Mouse (Mus musculus) heart, embryonic 15.5 days (tissue): ENCODE data around the gene Fxyd4. TPM values are rescaled to one million over a fixed set of nuclear protein-coding genes. Genes with fewer than 3 reads are reported as not detected.

Experiments used
- ATAC-seq: fragments of 200-750 bp; cut with Nextera tagmentation; replicated peaks from 2 replicates; pipeline ENCODE4 v1.8.0; 2017; ENCODE audit warnings: low read depth, moderate TSS enrichment; ENCODE audit not compliant: insufficient number of reproducible peaks, insufficient read depth, low FRiP score
- H3K27ac ChIP-seq: fragments of 300-500 bp; sonication (generic); 2 replicates; pipeline ENCODE4 v1.5.1; 2015; ENCODE audit warnings: mild to moderate bottlenecking, inconsistent platforms
- H3K27me3 ChIP-seq: fragments of 300-500 bp; sonication (generic); 2 replicates; pipeline ENCODE4 v1.6.1; 2015; ENCODE audit warnings: inconsistent platforms
- H3K36me3 ChIP-seq: fragments of 300-500 bp; sonication (generic); 2 replicates; pipeline ENCODE4 v1.6.1; 2015; ENCODE audit warnings: mild to moderate bottlenecking, inconsistent platforms
- H3K4me1 ChIP-seq: fragments of 300-500 bp; sonication (generic); replicated peaks from 2 replicates; pipeline ENCODE4 v1.6.1; 2015; ENCODE audit warnings: inconsistent platforms
- H3K4me2 ChIP-seq: fragments of 300-500 bp; sonication (generic); 2 replicates; pipeline ENCODE4 v1.6.1; 2015; ENCODE audit warnings: inconsistent platforms, mild to moderate bottlenecking, moderate library complexity
- H3K4me3 ChIP-seq: fragments of 300-500 bp; sonication (generic); 2 replicates; pipeline ENCODE4 v1.5.1; 2015; ENCODE audit warnings: mild to moderate bottlenecking, inconsistent platforms
- H3K9ac ChIP-seq: fragments of 300-500 bp; sonication (generic); 2 replicates; pipeline ENCODE4 v1.6.1; 2015; ENCODE audit warnings: mild to moderate bottlenecking, inconsistent platforms
- H3K9me3 ChIP-seq: fragments of 300-500 bp; sonication (generic); replicated peaks from 2 replicates; pipeline ENCODE4 v1.6.1; 2016; ENCODE audit warnings: inconsistent platforms
- WGBS: fragments of 180-500 bp; shearing (Covaris S2); methylation state at CpG from one replicate; pipeline ENCODE4 v1.1.7; 2015; ENCODE audit warnings: mixed read lengths; 5-methylcytosine and 5-hydroxymethylcytosine counted together
- polyA plus RNA-seq: library from polyadenylated mRNA; unstranded; fragments of >200 nt; fragmentation: Nextera tagmentation; extraction: Ambion mirVana; gene quantifications from 2 replicates; pipeline ENCODE4 v1.2.1, GENCODE M21; 2015

The Fxyd4 gene
- polyA plus RNA-seq, 1 experiment from 2014 or later = 1.7 TPM

- peak overlapping the region; percentile 78 for H3K4me3 ChIP-seq
- peaks cover 32% of the 10 kb centered on the region for H3K4me1 ChIP-seq
- WGBS = under 1% methylated on average over 62 of the region's 62 CpGs
- H3K9me3 ChIP-seq = no peaks in the 10 kb centered on the region
- H3K27ac ChIP-seq = peak overlapping the region; percentile 98
- H3K36me3 ChIP-seq = peaks cover 4% of the 10 kb centered on the region
- H3K4me2 ChIP-seq = peak overlapping the region; percentile 78
- ATAC-seq = peak; percentile 93
- H3K27me3 ChIP-seq = no peaks in the 10 kb centered on the region
- peak overlapping the region; percentile 74 for H3K9ac ChIP-seq
Measured at GRCm38 (mm10) chr6:117916737-117917426, 20.6 kb downstream of the Fxyd4 start.

GRCm38 (mm10) chr6:117916205-117916736 lies 21.2 kb downstream of the Fxyd4 start:
- peaks cover 4% of the 10 kb centered on the region; the same call in 1 of the 2 replicates for H3K36me3 ChIP-seq
- peaks cover 30% of the 10 kb centered on the region for H3K4me1 ChIP-seq
- ATAC-seq = no peak
- under 1% methylated on average over 12 of the region's 12 CpGs for WGBS
- H3K9me3 ChIP-seq = no peaks in the 10 kb centered on the region
- peak overlapping the region; percentile 78 for H3K4me3 ChIP-seq
- peak overlapping the region; percentile 98 for H3K27ac ChIP-seq
- H3K27me3 ChIP-seq = no peaks in the 10 kb centered on the region
- H3K4me2 ChIP-seq = peak overlapping the region; percentile 78
- peak overlapping the region; percentile 74 for H3K9ac ChIP-seq

GRCm38 (mm10) chr6:117914541-117914940 lies 23.0 kb downstream of the Fxyd4 start:
- peaks cover 4% of the 10 kb centered on the region; the same call in 1 of the 2 replicates for H3K36me3 ChIP-seq

GRCm38 (mm10) chr6:117910120-117910661 lies 27.3 kb downstream of the Fxyd4 start:
- Histone ChIP-seq H3K27me3 (no peaks in the 10 kb centered on the region), H3K4me2 (no peak overlapping the region; the same call in 1 of the 2 replicates), H3K4me3 (0 out of 2 replicates have a peak overlapping the region, but pooled peaks have one; percentile 100), H3K9me3 (no peaks in the 10 kb centered on the region), H3K36me3 (no peaks in the 10 kb centered on the region), H3K9ac (no peak overlapping the region; the same call in 1 of the 2 replicates), H3K27ac (no peak overlapping the region), H3K4me1 (peaks cover 30% of the 10 kb centered on the region)
- WGBS = 77% methylated on average over 6 of the region's 6 CpGs
- no peak for ATAC-seq

More at GRCm38 (mm10) chr6:117914541-117914940, 23.0 kb downstream of the Fxyd4 start:
- no peak overlapping the region for H3K9ac ChIP-seq
- H3K27me3 ChIP-seq = no peaks in the 10 kb centered on the region
- H3K4me1 ChIP-seq = peaks cover 40% of the 10 kb centered on the region
- no peak overlapping the region for H3K27ac ChIP-seq
- H3K9me3 ChIP-seq = no peaks in the 10 kb centered on the region
- H3K4me2 ChIP-seq = no peak overlapping the region
- ATAC-seq = no peak
- H3K4me3 ChIP-seq = no peak overlapping the region

GRCm38 (mm10) chr6:117908424-117908900 lies 29.0 kb downstream of the Fxyd4 start:
- H3K4me3 ChIP-seq = peak overlapping the region; percentile 100
- no peaks in the 10 kb centered on the region for H3K9me3 ChIP-seq
- no peaks in the 10 kb centered on the region for H3K27me3 ChIP-seq
- no peaks in the 10 kb centered on the region for H3K36me3 ChIP-seq
- ATAC-seq = no peak
- H3K27ac ChIP-seq = peak overlapping the region; percentile 92
- peak overlapping the region; percentile 99 for H3K9ac ChIP-seq
- H3K4me1 ChIP-seq = peaks cover 30% of the 10 kb centered on the region
- WGBS = under 1% methylated on average over 14 of the region's 14 CpGs
- peak overlapping the region; percentile 71 for H3K4me2 ChIP-seq

GRCm38 (mm10) chr6:117907979-117908355 lies 29.5 kb downstream of the Fxyd4 start:
- Histone ChIP-seq H3K4me2 (peak overlapping the region; percentile 71), H3K27me3 (no peaks in the 10 kb centered on the region), H3K9ac (peak overlapping the region; percentile 99), H3K4me3 (peak overlapping the region; percentile 100), H3K27ac (peak overlapping the region; percentile 92), H3K36me3 (no peaks in the 10 kb centered on the region), H3K9me3 (no peaks in the 10 kb centered on the region), H3K4me1 (peaks cover 28% of the 10 kb centered on the region)
- ATAC-seq = no peak
- WGBS = under 1% methylated on average over 26 of the region's 26 CpGs

GRCm38 (mm10) chr6:117907301-117907978 lies 30.1 kb downstream of the Fxyd4 start:
- peak; percentile 72 for ATAC-seq
- WGBS = under 1% methylated on average over 63 of the region's 77 CpGs
- H3K9ac ChIP-seq = peak overlapping the region; percentile 99
- peak overlapping the region; percentile 92 for H3K27ac ChIP-seq
- peaks cover 28% of the 10 kb centered on the region for H3K4me1 ChIP-seq
- H3K36me3 ChIP-seq = no peaks in the 10 kb centered on the region
- no peaks in the 10 kb centered on the region for H3K9me3 ChIP-seq
- H3K4me3 ChIP-seq = peak overlapping the region; percentile 100
- H3K27me3 ChIP-seq = no peaks in the 10 kb centered on the region
- peak overlapping the region; percentile 71 for H3K4me2 ChIP-seq

- H3K9ac ChIP-seq = peak overlapping the region; percentile 99
- H3K4me1 ChIP-seq = peaks cover 28% of the 10 kb centered on the region
- peak overlapping the region; percentile 92 for H3K27ac ChIP-seq
- peak overlapping the region; percentile 71 for H3K4me2 ChIP-seq
- under 1% methylated on average over 62 of the region's 68 CpGs for WGBS
- peak overlapping the region; percentile 100 for H3K4me3 ChIP-seq
- H3K36me3 ChIP-seq = no peaks in the 10 kb centered on the region
- H3K9me3 ChIP-seq = no peaks in the 10 kb centered on the region
- ATAC-seq = peak; percentile 97
- H3K27me3 ChIP-seq = no peaks in the 10 kb centered on the region
Measured at GRCm38 (mm10) chr6:117906590-117907271, 30.8 kb downstream of the Fxyd4 start.

- H3K4me2 ChIP-seq = peak overlapping the region; percentile 63
- H3K9ac ChIP-seq = peak overlapping the region; percentile 64
- ATAC-seq = peak; percentile 2; the same call in 1 of the 2 replicates
- H3K4me3 ChIP-seq = peak overlapping the region; percentile 100
- H3K4me1 ChIP-seq = peaks cover 28% of the 10 kb centered on the region
- no peaks in the 10 kb centered on the region for H3K36me3 ChIP-seq
- under 1% methylated on average over 25 of the region's 25 CpGs for WGBS
- no peaks in the 10 kb centered on the region for H3K9me3 ChIP-seq
- H3K27me3 ChIP-seq = no peaks in the 10 kb centered on the region
- peak overlapping the region; percentile 91 for H3K27ac ChIP-seq
Measured at GRCm38 (mm10) chr6:117906015-117906531, 31.4 kb downstream of the Fxyd4 start.

GRCm38 (mm10) chr6:117905260-117905930 lies 32.1 kb downstream of the Fxyd4 start:
- Histone ChIP-seq H3K4me3 (peak overlapping the region; percentile 100), H3K9ac (peak overlapping the region; percentile 23; the same call in 1 of the 2 replicates), H3K27ac (peak overlapping the region; percentile 91), H3K4me2 (peak overlapping the region; percentile 63), H3K27me3 (no peaks in the 10 kb centered on the region), H3K36me3 (no peaks in the 10 kb centered on the region), H3K9me3 (no peaks in the 10 kb centered on the region), H3K4me1 (peaks cover 24% of the 10 kb centered on the region)
- no peak for ATAC-seq
- WGBS = 14% methylated on average over 4 of the region's 4 CpGs
